Mouse (Mus musculus) ES-CJ7 (cell line): ENCODE data around the gene Phyhd1.
A peak's percentile ranks its signal among the peaks of the same experiment; 100 is the strongest.

Experiments used
- DNase-seq: peaks from one replicate; pipeline ENCODE4 v3.0.0; 2011; ENCODE audit warnings: low read depth, low spot score

Gene Phyhd1

DNA sequence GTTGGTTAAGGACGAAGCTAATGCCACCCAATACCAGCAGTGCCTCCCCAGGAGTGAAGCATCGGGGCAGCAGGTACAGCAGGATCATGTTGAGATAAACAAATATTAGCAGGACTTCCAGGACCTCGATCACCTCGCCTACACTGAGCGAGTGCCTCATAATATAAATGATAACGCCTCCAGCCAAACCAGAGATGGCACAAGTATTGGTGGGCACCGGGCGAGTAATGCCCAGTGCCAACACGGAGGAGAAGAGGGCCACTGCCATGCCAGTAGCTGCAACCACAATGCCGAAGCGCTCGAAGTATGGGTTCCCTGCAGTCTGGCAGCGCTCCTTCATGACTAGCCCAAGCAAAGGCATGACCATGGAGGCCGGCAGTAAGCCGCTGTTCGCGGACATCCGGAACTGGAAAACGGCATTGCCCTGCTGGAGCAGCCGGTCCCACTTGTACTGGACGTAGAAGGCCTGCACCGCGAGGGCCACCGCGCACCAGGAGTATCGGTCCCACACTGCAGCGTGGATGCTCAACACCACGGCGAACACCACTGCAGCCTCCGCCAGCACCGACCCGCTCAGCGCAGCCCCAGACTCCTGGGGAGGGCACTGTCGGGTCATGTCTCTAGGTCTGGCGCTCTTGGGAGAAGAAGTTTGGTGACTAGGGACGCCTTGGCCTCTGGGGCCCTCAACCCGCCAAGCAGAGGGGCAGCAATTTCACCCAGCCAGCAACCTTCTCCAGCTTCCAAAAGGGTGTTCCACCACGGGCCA is 19.6 kb downstream of the Phyhd1 start:
- DNase-seq: no peak

GRCm38 (mm10) chr2:30286192-30287026 is 20.4 kb downstream of the Phyhd1 start, which contains the start of the genes Dolk and Nup188:
Dolk (minus strand) TSS chr2:30286334.
Nup188 (plus strand) TSS chr2:30286397.
- peak; percentile 95 for DNase-seq

- peak; percentile 53 for DNase-seq
Measured at GRCm38 (mm10) chr2:30287027-30287373, 21.0 kb downstream of the Phyhd1 start.

DNA sequence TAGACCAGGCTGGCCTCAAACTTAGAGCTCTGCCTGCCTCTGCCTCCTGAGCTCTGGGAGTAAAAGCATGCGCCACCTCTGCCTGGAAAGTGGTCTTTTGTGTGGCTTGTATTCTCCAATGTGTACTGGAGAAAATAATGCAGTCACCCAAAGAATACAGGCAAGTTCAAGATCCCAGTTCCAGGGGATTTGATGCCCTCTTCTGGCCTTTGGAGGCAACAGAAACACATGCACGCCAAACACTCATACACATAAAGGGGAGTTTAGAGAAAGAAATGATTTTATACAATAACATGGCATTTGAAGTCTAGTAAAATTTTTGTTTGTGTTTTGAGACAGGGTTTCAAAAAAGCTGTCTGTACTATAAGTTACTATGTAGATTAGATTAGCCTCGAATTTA is 33.5 kb downstream of the Phyhd1 start:
- no peak for DNase-seq

DNA sequence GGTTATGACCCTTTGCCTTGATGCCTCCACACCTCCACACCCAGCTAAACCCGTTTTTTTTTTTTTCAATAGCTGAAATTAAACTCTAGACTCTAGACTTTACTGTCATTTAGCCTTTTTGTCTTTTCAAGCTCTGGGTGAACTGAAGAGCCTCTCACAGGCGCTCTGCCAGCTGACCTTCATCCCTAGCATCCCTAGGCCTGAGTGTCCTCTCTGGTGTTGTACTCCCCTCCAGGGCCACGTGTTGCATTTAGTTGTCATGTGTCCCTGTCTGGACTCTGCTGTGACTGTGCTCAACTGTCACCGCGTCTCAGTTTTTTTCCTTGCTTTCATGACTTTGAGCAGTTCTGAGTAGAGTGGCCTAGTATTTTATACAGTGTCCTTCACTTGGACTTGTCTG is 34.0 kb downstream of the Phyhd1 start:
- no peak for DNase-seq

GRCm38 (mm10) chr2:30306087-30306486 is 40.1 kb downstream of the Phyhd1 start:
- no peak for DNase-seq

DNA sequence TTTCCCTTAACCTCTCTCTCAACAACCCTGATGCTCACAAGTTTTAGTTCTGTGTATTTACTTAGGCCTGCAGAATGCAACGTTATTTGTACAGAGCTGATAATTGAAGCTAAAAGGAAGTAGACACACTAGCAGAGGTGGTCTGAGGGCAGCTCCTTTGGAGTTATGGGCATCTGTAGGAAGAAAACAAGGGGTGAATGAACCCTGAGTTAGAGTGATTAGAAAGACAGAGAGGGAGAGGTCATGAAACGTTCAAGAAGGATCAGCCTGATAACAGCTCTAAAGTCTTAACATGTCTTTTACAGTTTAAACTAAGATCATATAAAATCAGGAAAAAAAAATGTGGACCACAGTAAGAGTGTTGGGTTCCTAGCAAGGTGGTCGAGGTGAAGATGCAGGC is 43.3 kb downstream of the Phyhd1 start:
- DNase-seq: no peak

DNA sequence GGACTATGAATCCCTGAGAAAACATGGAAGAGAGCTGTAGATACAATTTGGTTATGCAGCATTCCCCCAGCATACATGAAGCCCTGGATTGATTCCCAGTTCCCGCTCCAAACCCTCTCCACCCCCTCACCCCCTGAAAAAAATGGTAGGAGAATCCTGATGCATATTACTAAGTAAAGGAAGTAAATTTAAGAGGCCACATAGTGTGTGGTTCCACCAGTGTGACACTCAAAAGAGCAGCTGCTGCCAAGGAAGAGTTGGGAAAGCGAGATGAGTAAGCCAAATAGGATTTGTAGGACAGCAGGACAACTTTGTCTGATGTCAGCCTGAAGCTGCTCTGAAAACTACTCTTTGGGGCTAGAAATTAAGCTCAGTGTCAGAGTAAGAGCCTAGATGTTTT is 45.5 kb downstream of the Phyhd1 start:
- no peak for DNase-seq

DNA sequence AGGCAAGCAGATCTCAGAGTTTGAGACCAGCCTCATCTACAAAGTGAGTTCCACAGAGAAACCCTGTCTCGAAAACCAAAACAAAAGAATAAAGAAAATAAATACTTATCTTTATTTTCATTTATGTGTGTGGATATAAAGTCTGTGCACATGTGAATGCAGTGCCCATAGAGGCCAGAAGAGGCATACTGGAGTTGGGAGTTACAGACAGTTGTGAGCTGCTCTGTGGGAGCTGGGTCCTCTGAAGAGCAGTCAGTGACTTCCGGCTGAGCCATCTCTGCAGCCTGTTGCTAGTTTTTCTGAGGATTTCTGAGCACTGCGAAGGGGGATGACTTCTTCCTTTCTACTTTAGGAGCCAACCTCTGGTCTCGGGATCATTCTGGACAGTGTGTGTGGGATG is 50.1 kb downstream of the Phyhd1 start:
- DNase-seq: peak; percentile 46

GRCm38 (mm10) chr2:30316955-30317354 is 51.0 kb downstream of the Phyhd1 start:
- DNase-seq: no peak

DNA sequence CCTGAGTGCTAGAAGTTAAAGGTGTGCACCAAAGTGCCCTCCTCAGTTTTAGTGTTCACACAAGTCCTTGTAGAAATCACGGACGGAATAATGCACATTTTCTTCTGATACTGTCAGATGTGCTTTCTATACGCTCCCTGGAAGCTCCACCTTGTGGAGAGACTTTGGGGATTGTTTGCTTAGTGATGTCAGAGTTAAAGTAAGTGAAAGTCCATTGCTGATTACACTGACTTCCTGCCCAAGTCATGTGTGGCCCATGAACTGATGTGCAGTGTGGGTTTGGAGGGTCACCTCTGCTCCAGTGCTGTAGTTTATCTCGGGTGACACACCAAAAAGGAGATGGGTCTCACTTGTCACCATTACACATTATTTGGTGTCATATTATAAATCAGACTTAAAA is 53.3 kb downstream of the Phyhd1 start:
- no peak for DNase-seq

- no peak for DNase-seq
Measured at GRCm38 (mm10) chr2:30323111-30323510, 57.1 kb downstream of the Phyhd1 start.

DNA sequence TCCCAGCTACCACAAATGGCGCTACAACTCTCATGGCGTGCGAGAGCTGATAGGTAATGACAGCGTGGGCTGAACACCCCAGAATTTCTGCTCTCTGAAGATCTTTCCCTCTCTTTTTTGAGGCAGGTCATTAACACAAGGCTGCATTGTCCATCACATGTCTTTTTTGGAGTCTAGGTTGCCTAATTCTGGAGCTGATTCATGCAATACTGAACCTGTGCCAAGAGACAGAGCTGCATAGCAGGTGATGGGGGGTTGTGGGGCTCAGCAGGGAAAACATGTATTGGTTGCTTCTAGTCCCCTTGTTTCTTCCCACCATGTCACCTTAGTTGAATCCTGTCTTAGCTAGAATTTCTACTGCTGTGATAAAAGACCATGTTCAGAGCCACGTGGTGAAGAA is 59.3 kb downstream of the Phyhd1 start:
- no peak for DNase-seq

DNA sequence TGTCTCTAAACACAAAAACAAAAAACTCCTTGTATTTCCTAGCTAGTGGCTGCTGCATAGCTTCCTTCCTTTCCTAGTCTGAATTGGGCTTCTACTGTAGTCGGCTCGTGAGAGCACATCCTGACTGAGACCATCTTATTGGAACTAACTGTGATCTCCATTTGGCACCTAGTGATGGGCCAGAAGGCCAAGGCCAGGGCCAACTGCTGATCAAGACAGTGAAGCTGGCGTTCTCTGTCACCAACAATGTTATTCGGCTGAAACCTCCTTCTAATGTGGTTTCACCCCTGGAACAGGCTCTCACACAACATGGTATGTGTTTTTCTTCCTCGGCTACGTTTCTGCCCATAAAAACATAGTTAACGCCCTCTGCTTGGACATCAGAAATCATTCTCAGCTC is 61.3 kb downstream of the Phyhd1 start:
- DNase-seq: no peak

- no peak for DNase-seq
Measured at GRCm38 (mm10) chr2:30328791-30329190, 62.8 kb downstream of the Phyhd1 start.
